Comparison of ENCODE assay signal across 32 mouse cellular contexts in genomic region chr7:99954212-99954611, GRCm38 (mm10). TPM values are rescaled to one million over a fixed set of nuclear protein-coding genes. Genes with fewer than 3 reads are reported as not detected.
A peak's percentile ranks its signal among the peaks of the same experiment; 100 is the strongest.
DNase-seq lines count a peak whose midpoint lies in the region; ATAC-seq and TF ChIP-seq lines count a peak whose summit lies in the region.
"Had no signal": no experiment of that assay in that cellular context is flagged by ENCODE, and none has a peak within 500 bp of the region (broad histone marks: within the 10 kb centered on the region; RNA-seq: fewer than 3 reads in every experiment).

No protein-coding gene starts in this region.

- peak; percentile 41 for DNase-seq in forebrain, embryonic 11.5 days (ENCODE audit: low spot score)
- DNase-seq in urinary bladder, postnatal 4 days (ENCODE audit: low spot score in 2 of 2), result peak; percentile 10 to 47
- no peak for DNase-seq in urinary bladder, adult 2 months (ENCODE audit: low spot score)
- peak; percentile 27 to 44 for DNase-seq in thymus, postnatal 10 days (ENCODE audit: low spot score in 2 of 2)
- DNase-seq in hindbrain, postnatal 0 days (ENCODE audit: low spot score), result no peak
- no peak for DNase-seq in spleen, postnatal 4 days (ENCODE audit: low spot score in 2 of 2)
- DNase-seq: adrenal gland, adult 2 months; adrenal gland, postnatal 36 days; cerebellum, postnatal 14 days; gastrocnemius, postnatal 10 days; kidney, adult 2 months; kidney, postnatal 4 days; liver, embryonic 13.5 days; lung, adult 18-20 months; lung, postnatal 10 days; retina, postnatal 1 day; right cerebral cortex, postnatal 14 days had no signal

- no peak overlapping the region for H3K4me2 ChIP-seq in forebrain, embryonic 11.5 days (ENCODE audit: low read depth, low read length, severe bottlenecking)
- no peak overlapping the region for H3K4me2 ChIP-seq in forebrain, embryonic 16.5 days (ENCODE audit: low read length)
- no peak overlapping the region for H3K4me2 ChIP-seq in hindbrain, postnatal 0 days (ENCODE audit: low read depth, low read length)
- H3K4me2 ChIP-seq: forebrain, embryonic 12.5 days; heart, embryonic 15.5 days; intestine, embryonic 15.5 days; limb, embryonic 13.5 days; liver, embryonic 13.5 days; midbrain, embryonic 11.5 days; neural tube, embryonic 13.5 days had no signal

- H3K36me3 ChIP-seq in forebrain, embryonic 11.5 days (ENCODE audit: control insufficient read depth, insufficient read depth, low read length), result no peaks in the 10 kb centered on the region
- no peaks in the 10 kb centered on the region for H3K36me3 ChIP-seq in forebrain, embryonic 16.5 days (ENCODE audit: control insufficient read depth, insufficient read depth)
- H3K36me3 ChIP-seq in hindbrain, postnatal 0 days (ENCODE audit: insufficient read depth, low read length), result no peaks in the 10 kb centered on the region
- H3K36me3 ChIP-seq: heart, embryonic 15.5 days had no signal

- H3K4me3 ChIP-seq in forebrain, embryonic 11.5 days (ENCODE audit: low read depth, low read length), result no peak overlapping the region
- no peak overlapping the region for H3K4me3 ChIP-seq in forebrain, embryonic 16.5 days (replicated peaks; ENCODE audit: low read length)
- H3K4me3 ChIP-seq in hindbrain, postnatal 0 days (ENCODE audit: low read length), result no peak overlapping the region
- H3K4me3 ChIP-seq: erythroblast, embryonic 14.5 days; forebrain, embryonic 12.5 days; heart, embryonic 10.5 days; heart, embryonic 15.5 days; intestine, embryonic 15.5 days; limb, embryonic 13.5 days; liver, embryonic 13.5 days; neural tube, embryonic 13.5 days had no signal

- 95% methylated on average over 8 of the region's 8 CpGs for WGBS in forebrain, embryonic 11.5 days
- 92% methylated on average over 8 of the region's 8 CpGs for WGBS in forebrain, embryonic 16.5 days
- 92% methylated on average over 8 of the region's 8 CpGs for WGBS in hindbrain, postnatal 0 days

- H3K9me3 ChIP-seq in forebrain, embryonic 11.5 days (ENCODE audit: control insufficient read depth, low read length), result no peaks in the 10 kb centered on the region
- no peaks in the 10 kb centered on the region for H3K9me3 ChIP-seq in forebrain, embryonic 16.5 days (ENCODE audit: control insufficient read depth, low read length)
- H3K9me3 ChIP-seq in hindbrain, postnatal 0 days (ENCODE audit: low read length), result no peaks in the 10 kb centered on the region
- H3K9me3 ChIP-seq: forebrain, embryonic 12.5 days; heart, embryonic 10.5 days; heart, embryonic 15.5 days; intestine, embryonic 15.5 days; limb, embryonic 13.5 days; liver, embryonic 13.5 days; neural tube, embryonic 13.5 days had no signal

- H3K27me3 ChIP-seq in forebrain, embryonic 11.5 days (ENCODE audit: control insufficient read depth, insufficient read depth, low read length), result no peaks in the 10 kb centered on the region
- H3K27me3 ChIP-seq in forebrain, embryonic 16.5 days (replicated peaks; ENCODE audit: control insufficient read depth, insufficient read depth, low read length), result no peaks in the 10 kb centered on the region
- no peaks in the 10 kb centered on the region for H3K27me3 ChIP-seq in hindbrain, postnatal 0 days (ENCODE audit: insufficient read depth, low read length)
- H3K27me3 ChIP-seq: forebrain, embryonic 12.5 days; heart, embryonic 15.5 days; intestine, embryonic 15.5 days; limb, embryonic 13.5 days; liver, embryonic 13.5 days; neural tube, embryonic 13.5 days had no signal

- H3K27ac ChIP-seq in forebrain, embryonic 11.5 days (ENCODE audit: low read depth, low read length), result no peak overlapping the region
- H3K27ac ChIP-seq in forebrain, embryonic 16.5 days (ENCODE audit: low read length), result no peak overlapping the region
- H3K27ac ChIP-seq in hindbrain, postnatal 0 days, result no peak overlapping the region
- H3K27ac ChIP-seq: forebrain, embryonic 12.5 days; heart, embryonic 10.5 days; heart, embryonic 15.5 days; intestine, embryonic 15.5 days; limb, embryonic 13.5 days; liver, embryonic 13.5 days; neural tube, embryonic 13.5 days had no signal

- no peak for ATAC-seq in forebrain, embryonic 11.5 days (replicated peaks; ENCODE audit: low FRiP score)
- no peak for ATAC-seq in forebrain, embryonic 16.5 days
- ATAC-seq in hindbrain, postnatal 0 days, result no peak
- ATAC-seq in megakaryocyte progenitor cell, adult 5-6 weeks (replicated peaks; ENCODE audit: poor library complexity), result no peak
- ATAC-seq: activated CD4-positive, CD25-positive, alpha-beta regulatory T cell, adult 4 months; hindbrain, embryonic 16.5 days; intestine, embryonic 15.5 days; midbrain, embryonic 16.5 days had no signal

- H3K9ac ChIP-seq in forebrain, embryonic 11.5 days (ENCODE audit: low read length), result no peak overlapping the region
- no peak overlapping the region for H3K9ac ChIP-seq in forebrain, embryonic 16.5 days (replicated peaks; ENCODE audit: low read depth, low read length)
- no peak overlapping the region for H3K9ac ChIP-seq in hindbrain, postnatal 0 days (replicated peaks; ENCODE audit: low read length)
- H3K9ac ChIP-seq: forebrain, embryonic 12.5 days; heart, embryonic 15.5 days; intestine, embryonic 15.5 days; limb, embryonic 13.5 days; liver, embryonic 13.5 days; neural tube, embryonic 13.5 days had no signal

- no peaks in the 10 kb centered on the region for H3K4me1 ChIP-seq in forebrain, embryonic 11.5 days (replicated peaks; ENCODE audit: control insufficient read depth, insufficient read depth, low read length)
- H3K4me1 ChIP-seq in forebrain, embryonic 16.5 days (replicated peaks; ENCODE audit: control insufficient read depth, insufficient read depth, low read length), result peaks cover 6% of the 10 kb centered on the region
- no peaks in the 10 kb centered on the region; the same call in 1 of the 2 replicates for H3K4me1 ChIP-seq in hindbrain, postnatal 0 days (ENCODE audit: insufficient read depth, low read length)
- H3K4me1 ChIP-seq: forebrain, embryonic 12.5 days; intestine, embryonic 15.5 days; liver, embryonic 13.5 days had no signal

- no peak for TF ChIP-seq CTCF in hindbrain, postnatal 0 days (IDR thresholded peaks at IDR 0.05; ENCODE audit: low read depth)

RNA-seq across cellular contexts. Expression of gene Rnf169, which starts 26.0 kb away (rescaled TPM):
- polyA plus RNA-seq in forebrain, embryonic 11.5 days (2014; fragmentation: Nextera tagmentation; extraction: Ambion mirVana), result 7.8 and 7.9 TPM in 2 replicates
- polyA plus RNA-seq in forebrain, embryonic 16.5 days (2015; fragmentation: Nextera tagmentation; extraction: Ambion mirVana), result 5.5 TPM in 2 replicates
- polyA plus RNA-seq in urinary bladder, adult 2 months (2012; rRNA removed), result 5.2 and 8.0 TPM in 2 replicates
- total RNA-seq in hindbrain, postnatal 0 days (2014; rRNA removed), result 13.9 and 14.2 TPM in 2 replicates
- polyA plus RNA-seq in hindbrain, postnatal 0 days (2015; fragmentation: Nextera tagmentation; extraction: Ambion mirVana), result 2.6 and 2.7 TPM in 2 replicates
- total RNA-seq in megakaryocyte progenitor cell, adult 5-6 weeks (2015), result 11.3 and 13.3 TPM in 2 replicates
- 14.1 and 18.3 TPM in 2 replicates for total RNA-seq in megakaryocyte progenitor cell, adult 5-6 weeks (2017)

RNA-seq across cellular contexts. Expression of gene Chrdl2, which starts 51.8 kb away (rescaled TPM):
- 0.25 and 0.47 TPM in 2 replicates for polyA plus RNA-seq in forebrain, embryonic 11.5 days (2014; fragmentation: Nextera tagmentation; extraction: Ambion mirVana)
- 0.16 and 0.30 TPM in 2 replicates for polyA plus RNA-seq in forebrain, embryonic 16.5 days (2015; fragmentation: Nextera tagmentation; extraction: Ambion mirVana)
- polyA plus RNA-seq in urinary bladder, adult 2 months (2012; rRNA removed), result 4.3 and 8.0 TPM in 2 replicates
- total RNA-seq in hindbrain, postnatal 0 days (2014; rRNA removed), result 0.43 and 1.8 TPM in 2 replicates
- 1.8 and 2.2 TPM in 2 replicates for polyA plus RNA-seq in hindbrain, postnatal 0 days (2015; fragmentation: Nextera tagmentation; extraction: Ambion mirVana)
- total RNA-seq in megakaryocyte progenitor cell, adult 5-6 weeks (2015), result not detected in 2 replicates
- total RNA-seq in megakaryocyte progenitor cell, adult 5-6 weeks (2017), result not detected in 2 replicates
- total RNA-seq: adrenal gland, adult 2 months; adrenal gland, postnatal 36 days; granulocyte monocyte progenitor cell, adult 5-6 weeks had no signal
- polyA plus RNA-seq: activated CD4-positive, CD25-positive, alpha-beta regulatory T cell, adult 4 months; adrenal gland, adult 2 months; erythroblast, embryonic 14.5 days; hindbrain, embryonic 11.5 days; liver, embryonic 13.5 days; midbrain, embryonic 11.5 days had no signal

Comparison
In these comparisons a context has a peak if more than half of its experiments do, and no peak if none do; other contexts are left out.
1. DNase-seq: peak in forebrain, embryonic 11.5 days (single experiment), urinary bladder, postnatal 4 days (2 of 2) and thymus, postnatal 10 days (2 of 2); none in urinary bladder, adult 2 months (single experiment), hindbrain, postnatal 0 days (single experiment) and spleen, postnatal 4 days (0 of 2).